Comparison of ENCODE assay signal across 12 mouse cellular contexts in genomic region chr2:90639747-90640699, GRCm38 (mm10). TPM values are rescaled to one million over a fixed set of nuclear protein-coding genes. Genes with fewer than 3 reads are reported as not detected.
DNase-seq lines count a peak whose midpoint lies in the region; ATAC-seq and TF ChIP-seq lines count a peak whose summit lies in the region.
"Had no signal": no experiment of that assay in that cellular context is flagged by ENCODE, and none has a peak within 500 bp of the region (broad histone marks: within the 10 kb centered on the region; RNA-seq: fewer than 3 reads in every experiment).

No protein-coding gene starts in this region.

- no peaks in the 10 kb centered on the region for H3K79me2 ChIP-seq in MEL (ENCODE audit: control insufficient read depth, insufficient read depth, low read length, poor library complexity)

- TF ChIP-seq RAD21 in MEL (IDR thresholded peaks at IDR 0.05; ENCODE audit: low read depth, low read length): no peak

- no peak for TF ChIP-seq EP300 in MEL (IDR thresholded peaks at IDR 0.05; ENCODE audit: low read depth in 1 of 2, low read length in 2 of 2)

- H3K4me1 ChIP-seq in MEL (ENCODE audit: control insufficient read depth in 1 of 2, insufficient read depth in 2 of 2, low read length in 2 of 2): peaks cover 17 to 34% of the 10 kb centered on the region in 2 experiments
- H3K4me1 ChIP-seq: forebrain, embryonic 13.5 days; midbrain, embryonic 12.5 days had no signal

- H3K27me3 ChIP-seq in MEL (ENCODE audit: control insufficient read depth in 1 of 2, insufficient read depth in 2 of 2, low read length in 2 of 2): no peaks in the 10 kb centered on the region
- H3K27me3 ChIP-seq: forebrain, embryonic 13.5 days; midbrain, embryonic 12.5 days had no signal

- H3K27ac ChIP-seq in layer of hippocampus, adult 2 months: 0 out of 2 replicates have a peak overlapping the region, but pooled peaks have one; percentile 9
- H3K27ac ChIP-seq in MEL (ENCODE audit: control insufficient read depth, low read depth, low read length): no peak overlapping the region
- H3K27ac ChIP-seq: forebrain, embryonic 13.5 days; midbrain, embryonic 12.5 days had no signal

- no peak overlapping the region for H3K4me3 ChIP-seq in layer of hippocampus, adult 2 months
- no peak overlapping the region for H3K4me3 ChIP-seq in MEL (ENCODE audit: control insufficient read depth in 1 of 2, insufficient read depth in 1 of 2, low read depth in 2 of 2, low read length in 2 of 2)
- H3K4me3 ChIP-seq: forebrain, embryonic 13.5 days; midbrain, embryonic 12.5 days had no signal

- no peaks in the 10 kb centered on the region for H3K9me3 ChIP-seq in MEL (replicated peaks; ENCODE audit: insufficient read depth, low read length)
- H3K9me3 ChIP-seq: forebrain, embryonic 13.5 days; midbrain, embryonic 12.5 days had no signal

- H3K9ac ChIP-seq in MEL (ENCODE audit: control insufficient read depth, low read depth, low read length, poor library complexity, severe bottlenecking): no peak overlapping the region
- H3K9ac ChIP-seq: forebrain, embryonic 13.5 days; midbrain, embryonic 12.5 days had no signal

- TF ChIP-seq CTCF in layer of hippocampus, adult 2 months (conservative IDR thresholded peaks at IDR 0.05): no peak
- no peak for TF ChIP-seq CTCF in MEL (IDR thresholded peaks at IDR 0.05 in 2 of 3, conservative IDR thresholded peaks at IDR 0.05 in 1 of 3; ENCODE audit: control insufficient read depth in 1 of 3, insufficient read depth in 1 of 3, low read depth in 2 of 3, low read length in 3 of 3, poor library complexity in 1 of 3, severe bottlenecking in 1 of 3)

- peak; percentile 16; the same call in 1 of the 2 replicates for ATAC-seq in granulocyte monocyte progenitor cell, adult 5-6 weeks (replicated peaks; ENCODE audit: poor library complexity, severe bottlenecking)
- ATAC-seq: forebrain, embryonic 13.5 days had no signal

- peaks cover 0 to 39% of the 10 kb centered on the region in 2 experiments; a peak in 2 of 4 replicates for H3K36me3 ChIP-seq in MEL (ENCODE audit: control insufficient read depth in 1 of 2, insufficient read depth in 2 of 2, low read length in 2 of 2)
- H3K36me3 ChIP-seq: midbrain, embryonic 12.5 days had no signal

- no peak for DNase-seq in layer of hippocampus, adult 2 months (ENCODE audit: low spot score in 2 of 2)
- no peak for DNase-seq in layer of hippocampus, adult 9-11 months
- no peak for DNase-seq in MEL (ENCODE audit: low read depth, low spot score)
- peak; percentile 61 to 65 for DNase-seq in kidney, postnatal 36 days
- no peak for DNase-seq in gastrocnemius, adult 18-20 months (ENCODE audit: low spot score)
- DNase-seq in cerebellum, adult 9-10 months: no peak
- DNase-seq: cerebellum, postnatal 25 days; heart, postnatal 14 days; thymus, adult 18-20 months had no signal

- no peak for TF ChIP-seq POLR2A in MEL (IDR thresholded peaks at IDR 0.05; ENCODE audit: control insufficient read depth in 1 of 2, insufficient read depth in 1 of 2, low read depth in 1 of 2, low read length in 2 of 2, poor library complexity in 1 of 2)

TF ChIP-seq in MEL, 35 proteins besides CTCF, POLR2A, EP300 and RAD21:
- TF ChIP-seq USF2 (IDR thresholded peaks at IDR 0.05; ENCODE audit: borderline replicate concordance in 1 of 2, insufficient read depth in 1 of 2, low read depth in 1 of 2, low read length in 2 of 2) (no peak), ZNF384 (IDR thresholded peaks at IDR 0.05; ENCODE audit: low read depth, low read length) (peak; percentile 95)

RNA-seq across cellular contexts. Expression of gene Nup160, which starts 37.0 kb away (rescaled TPM):
- total RNA-seq in layer of hippocampus, adult 2 months (2021): 10 to 100 TPM; 17.0 to 20.8 TPM
- total RNA-seq in MEL (2012; rRNA removed): 43.8 and 53.4 TPM in 2 replicates
- 10 to 100 TPM; 63.8 to 91.4 TPM for polyA plus RNA-seq in MEL (2012; ENCODE audit: insufficient read depth in 1 of 2, insufficient read length in 2 of 2, low read depth in 1 of 2, low replicate concordance in 2 of 2, missing spikeins in 1 of 2)
- 54.1 and 69.9 TPM in 2 replicates for total RNA-seq in granulocyte monocyte progenitor cell, adult 5-6 weeks (2014; fragmentation: Nextera tagmentation)
- 47.4 and 53.9 TPM in 2 replicates for total RNA-seq in granulocyte monocyte progenitor cell, adult 5-6 weeks (2017)
- 1 to 10 TPM; 8.3 to 8.8 TPM for total RNA-seq in gastrocnemius, adult 18-20 months (2021)

RNA-seq across cellular contexts. Expression of gene Ptprj, which starts 59.6 kb away (rescaled TPM):
- total RNA-seq in layer of hippocampus, adult 2 months (2021): 100 to 1,000 TPM; 128 to 130 TPM
- 10.0 and 10.2 TPM in 2 replicates for total RNA-seq in MEL (2012; rRNA removed)
- polyA plus RNA-seq in MEL (2012; ENCODE audit: insufficient read depth in 1 of 2, insufficient read length in 2 of 2, low read depth in 1 of 2, low replicate concordance in 2 of 2, missing spikeins in 1 of 2): 1 to 10 TPM in 1 of 2 experiments, not detected in 1; 6.4 TPM
- 14.5 and 15.0 TPM in 2 replicates for total RNA-seq in granulocyte monocyte progenitor cell, adult 5-6 weeks (2014; fragmentation: Nextera tagmentation)
- 13.3 and 15.9 TPM in 2 replicates for total RNA-seq in granulocyte monocyte progenitor cell, adult 5-6 weeks (2017)
- total RNA-seq in gastrocnemius, adult 18-20 months (2021): 1 to 10 TPM; 2.8 to 3.2 TPM

Comparison
In these comparisons a context has a peak if more than half of its experiments do, and no peak if none do; other contexts are left out.
1. DNase-seq: peak in kidney, postnatal 36 days (2 of 2); none in layer of hippocampus, adult 2 months (0 of 2), layer of hippocampus, adult 9-11 months (single experiment), MEL (single experiment), gastrocnemius, adult 18-20 months (single experiment) and cerebellum, adult 9-10 months (single experiment).
2. RNA of gene Ptprj, which starts 59.6 kb away (total RNA-seq): 128 to 130 TPM in layer of hippocampus, adult 2 months; 13.3 to 15.9 TPM in granulocyte monocyte progenitor cell, adult 5-6 weeks, 10.0 to 10.2 TPM in MEL and 2.8 to 3.2 TPM in gastrocnemius, adult 18-20 months; every median in the first group is over 4 times any median in the second.